25 mouse cellular contexts compared by ENCODE assay signal in the genomic region with DNA sequence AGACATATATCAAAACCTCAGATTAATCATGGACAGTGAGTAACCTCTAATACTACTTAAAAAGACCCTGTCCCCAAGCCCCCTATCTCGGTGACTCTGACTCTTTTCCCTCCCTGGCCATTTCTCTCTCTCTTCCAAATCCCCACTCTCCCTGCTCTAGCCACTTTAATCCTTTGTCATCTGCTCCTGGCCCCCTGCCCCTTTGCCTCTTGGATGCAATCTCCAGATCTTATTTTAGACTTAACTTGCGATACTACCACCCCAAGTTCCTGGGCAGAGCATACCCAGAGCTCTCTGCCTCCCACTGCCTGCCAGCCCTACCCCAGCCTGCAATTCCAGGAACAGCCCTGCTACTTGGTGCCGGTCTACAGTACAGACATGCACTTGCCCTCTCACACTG.
"Had no signal": no experiment of that assay in that cellular context is flagged by ENCODE, and none has a peak within 500 bp of the region (broad histone marks: within the 10 kb centered on the region; RNA-seq: fewer than 3 reads in every experiment).

No protein-coding gene starts in this region.

- H3K4me1 ChIP-seq: kidney, embryonic 15.5 days; limb, embryonic 10.5 days; limb, embryonic 13.5 days; liver, embryonic 12.5 days; liver, embryonic 15.5 days; lung, embryonic 15.5 days; megakaryocyte, embryonic 14.5 days; neural tube, embryonic 12.5 days; neural tube, embryonic 15.5 days had no signal

- H3K27ac ChIP-seq: kidney, embryonic 15.5 days; left cerebral cortex, adult 2 months; limb, embryonic 10.5 days; limb, embryonic 13.5 days; liver, embryonic 12.5 days; liver, embryonic 15.5 days; lung, embryonic 15.5 days; neural tube, embryonic 12.5 days; neural tube, embryonic 15.5 days; stomach, postnatal 0 days had no signal

- DNase-seq: kidney, postnatal 10 days; kidney, postnatal 36 days; layer of hippocampus, postnatal 36 days; liver; lung, adult 18-20 months; lung, postnatal 10 days; lung, postnatal 36 days; midbrain, embryonic 14.5 days; right cerebral cortex, adult 18-20 months; right cerebral cortex, postnatal 14 days; right cerebral cortex, postnatal 4 days; thymus, adult 2 months; thymus, postnatal 25 days had no signal

- H3K36me3 ChIP-seq: kidney, embryonic 15.5 days; limb, embryonic 10.5 days; limb, embryonic 13.5 days; liver, embryonic 12.5 days; liver, embryonic 15.5 days; lung, embryonic 15.5 days; neural tube, embryonic 12.5 days; neural tube, embryonic 15.5 days had no signal

- H3K27me3 ChIP-seq: kidney, embryonic 15.5 days; limb, embryonic 13.5 days; liver, embryonic 12.5 days; liver, embryonic 15.5 days; lung, embryonic 15.5 days; megakaryocyte, embryonic 14.5 days; neural tube, embryonic 12.5 days; neural tube, embryonic 15.5 days had no signal

- H3K4me2 ChIP-seq: kidney, embryonic 15.5 days; limb, embryonic 13.5 days; liver, embryonic 12.5 days; liver, embryonic 15.5 days; lung, embryonic 15.5 days; midbrain, embryonic 11.5 days; neural tube, embryonic 12.5 days; neural tube, embryonic 15.5 days had no signal

- ATAC-seq: liver, embryonic 12.5 days had no signal

- H3K9me3 ChIP-seq: kidney, embryonic 15.5 days; limb, embryonic 10.5 days; limb, embryonic 13.5 days; liver, embryonic 12.5 days; liver, embryonic 15.5 days; lung, embryonic 15.5 days; neural tube, embryonic 12.5 days; neural tube, embryonic 15.5 days had no signal

- H3K9ac ChIP-seq: kidney, embryonic 15.5 days; limb, embryonic 13.5 days; liver, embryonic 12.5 days; liver, embryonic 15.5 days; lung, embryonic 15.5 days; neural tube, embryonic 12.5 days; neural tube, embryonic 15.5 days had no signal

- H3K4me3 ChIP-seq: kidney, embryonic 15.5 days; left cerebral cortex, adult 2 months; limb, embryonic 10.5 days; limb, embryonic 13.5 days; liver, embryonic 12.5 days; liver, embryonic 15.5 days; lung, embryonic 15.5 days; megakaryocyte, embryonic 14.5 days; neural tube, embryonic 12.5 days; neural tube, embryonic 15.5 days had no signal
